Mouse (Mus musculus): ENCODE measurements around the gene Kat6b. TPM values are rescaled to one million over a fixed set of nuclear protein-coding genes. Genes with fewer than 3 reads are reported as not detected.
"Not testable (repeated sequence)": the region's sequence is repeated elsewhere in the genome, so short reads cannot be mapped to it uniquely, and the experiment has no call there.

The Kat6b gene
- polyA plus RNA-seq, 1 experiment from 2014 or later, result 21.4 TPM

DNA sequence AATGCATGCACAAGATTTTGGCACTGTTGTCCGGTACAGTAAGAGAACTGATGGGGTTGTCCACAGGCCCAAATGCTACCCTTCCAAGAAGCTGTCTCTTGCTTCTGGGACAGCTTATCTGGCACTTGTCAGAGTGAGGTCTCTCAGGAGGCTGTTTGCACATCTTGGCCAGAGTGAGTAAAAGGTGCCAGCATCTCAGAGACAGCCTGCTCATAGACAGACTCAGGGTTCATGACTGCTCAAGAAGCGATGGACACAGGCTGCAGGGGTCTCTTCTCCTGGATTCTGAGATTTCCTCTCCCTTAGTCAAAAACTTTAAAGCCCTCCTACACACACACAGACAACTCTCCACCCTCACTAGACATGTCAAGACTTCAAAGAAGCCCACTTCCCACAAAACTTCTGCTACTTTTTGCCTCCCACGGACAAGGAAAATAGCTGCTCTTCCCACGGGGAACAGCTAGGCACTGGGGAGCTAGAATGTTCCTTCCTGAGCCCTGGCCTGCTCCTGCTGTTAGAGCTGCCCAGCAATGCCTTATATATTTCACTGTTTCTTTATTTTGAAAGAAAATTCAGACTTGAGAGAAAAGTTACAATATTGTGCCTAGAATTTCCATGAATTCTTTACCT lies 159.7 kb downstream of the Kat6b start:
- TF ChIP-seq CTCF (IDR thresholded peaks at IDR 0.05), result no peak
- DNase-seq (ENCODE audit: low read depth, low spot score) (no peak), ATAC-seq (no peak)
- POLR2A ChIA-PET, result no interaction called here
- no peaks in the 10 kb centered on the region for H3K27me3 ChIP-seq
- in situ Hi-C loops (cut with MboI; ENCODE audit: low pct_unique_long_range_greater_than_20kb), result no loop called here
- CTCF ChIA-PET, result no interaction called here

GRCm38 (mm10) chr14:21653813-21654212 lies 172.6 kb downstream of the Kat6b start:
- no peaks in the 10 kb centered on the region for H3K27me3 ChIP-seq
- DNase-seq (ENCODE audit: low read depth, low spot score), result no peak
- no peak for ATAC-seq
- in situ Hi-C loops (cut with MboI; ENCODE audit: low pct_unique_long_range_greater_than_20kb), result no loop called here
- ChIA-PET CTCF (no interaction called here), POLR2A (interaction anchor here (0.9 kb wide), 1 partner anchor 15 kb away, joined by 3 read pairs; no protein-coding TSS in a partner anchor)
- TF ChIP-seq CTCF (IDR thresholded peaks at IDR 0.05), result no peak

- ATAC-seq (no peak), DNase-seq (ENCODE audit: low read depth, low spot score) (no peak)
- in situ Hi-C loops (cut with MboI; ENCODE audit: low pct_unique_long_range_greater_than_20kb), result no loop called here
- CTCF ChIA-PET, result interaction anchor here (1.2 to 2.7 kb wide), 3 partner anchors 12 to 521 kb away, joined by 3 to 12 read pairs (median 5); no protein-coding TSS in a partner anchor
- TF ChIP-seq CTCF (IDR thresholded peaks at IDR 0.05), result no peak
- H3K27me3 ChIP-seq, result no peaks in the 10 kb centered on the region
- POLR2A ChIA-PET, result interaction anchor here (0.6 kb wide), 1 partner anchor 746 kb away, joined by 3 read pairs; no protein-coding TSS in a partner anchor
Measured at GRCm38 (mm10) chr14:21659155-21659554, 177.9 kb downstream of the Kat6b start.

DNA sequence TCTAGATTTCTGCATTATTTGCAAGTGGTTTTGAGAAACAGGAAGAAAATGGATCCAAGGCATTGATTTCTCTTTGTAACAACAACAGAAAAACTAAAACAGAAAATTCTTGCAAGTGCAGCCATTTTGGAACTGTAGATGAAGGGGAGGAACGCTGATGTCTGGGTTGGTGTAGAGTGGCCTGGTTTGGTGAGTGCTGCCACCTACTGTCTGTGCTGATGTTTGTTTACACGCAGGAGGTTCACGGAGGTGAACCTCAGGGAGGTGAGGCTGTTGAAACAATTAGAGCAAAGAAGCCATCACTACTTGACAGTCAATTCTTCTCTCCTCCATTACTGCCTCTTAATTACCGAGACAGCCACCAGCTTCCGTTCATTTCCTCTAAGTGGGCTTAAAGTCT lies 178.4 kb downstream of the Kat6b start:
- TF ChIP-seq CTCF (IDR thresholded peaks at IDR 0.05), result peak; percentile 79
- DNase-seq (ENCODE audit: low read depth, low spot score) (no peak), ATAC-seq (no peak)
- ChIA-PET POLR2A (no interaction called here), CTCF (interaction anchor here (0.8 to 2.7 kb wide), 7 partner anchors 9 to 522 kb away, joined by 3 to 12 read pairs (median 3); no protein-coding TSS in a partner anchor)
- no peaks in the 10 kb centered on the region for H3K27me3 ChIP-seq
- in situ Hi-C loops (cut with MboI; ENCODE audit: low pct_unique_long_range_greater_than_20kb), result loop anchor here (5.0 kb wide), 1 partner anchor 522 kb away; no protein-coding TSS in a partner anchor

GRCm38 (mm10) chr14:21662465-21663142 lies 181.4 kb downstream of the Kat6b start:
- in situ Hi-C loops (cut with MboI; ENCODE audit: low pct_unique_long_range_greater_than_20kb), result loop anchor here (5.0 kb wide), 1 partner anchor 525 kb away; no protein-coding TSS in a partner anchor
- ChIA-PET CTCF (interaction anchor here (0.6 to 1.7 kb wide), 6 partner anchors 10 to 526 kb away, joined by 3 to 4 read pairs (median 4); no protein-coding TSS in a partner anchor), POLR2A (interaction anchor here (0.6 to 0.9 kb wide), 3 partner anchors 109 to 360 kb away, joined by 3 to 7 read pairs (median 4); no protein-coding TSS in a partner anchor)
- peak; percentile 74 for TF ChIP-seq CTCF (IDR thresholded peaks at IDR 0.05)
- DNase-seq (ENCODE audit: low read depth, low spot score), result no peak
- ATAC-seq, result no peak
- no peaks in the 10 kb centered on the region for H3K27me3 ChIP-seq

- no peaks in the 10 kb centered on the region for H3K27me3 ChIP-seq
- no peak for TF ChIP-seq CTCF (IDR thresholded peaks at IDR 0.05)
- POLR2A ChIA-PET, result no interaction called here
- in situ Hi-C loops (cut with MboI; ENCODE audit: low pct_unique_long_range_greater_than_20kb), result no loop called here
- DNase-seq (ENCODE audit: low read depth, low spot score), result no peak
- CTCF ChIA-PET, result no interaction called here
- ATAC-seq, result no peak
Measured at GRCm38 (mm10) chr14:21669218-21669617, 188.0 kb downstream of the Kat6b start.

DNA sequence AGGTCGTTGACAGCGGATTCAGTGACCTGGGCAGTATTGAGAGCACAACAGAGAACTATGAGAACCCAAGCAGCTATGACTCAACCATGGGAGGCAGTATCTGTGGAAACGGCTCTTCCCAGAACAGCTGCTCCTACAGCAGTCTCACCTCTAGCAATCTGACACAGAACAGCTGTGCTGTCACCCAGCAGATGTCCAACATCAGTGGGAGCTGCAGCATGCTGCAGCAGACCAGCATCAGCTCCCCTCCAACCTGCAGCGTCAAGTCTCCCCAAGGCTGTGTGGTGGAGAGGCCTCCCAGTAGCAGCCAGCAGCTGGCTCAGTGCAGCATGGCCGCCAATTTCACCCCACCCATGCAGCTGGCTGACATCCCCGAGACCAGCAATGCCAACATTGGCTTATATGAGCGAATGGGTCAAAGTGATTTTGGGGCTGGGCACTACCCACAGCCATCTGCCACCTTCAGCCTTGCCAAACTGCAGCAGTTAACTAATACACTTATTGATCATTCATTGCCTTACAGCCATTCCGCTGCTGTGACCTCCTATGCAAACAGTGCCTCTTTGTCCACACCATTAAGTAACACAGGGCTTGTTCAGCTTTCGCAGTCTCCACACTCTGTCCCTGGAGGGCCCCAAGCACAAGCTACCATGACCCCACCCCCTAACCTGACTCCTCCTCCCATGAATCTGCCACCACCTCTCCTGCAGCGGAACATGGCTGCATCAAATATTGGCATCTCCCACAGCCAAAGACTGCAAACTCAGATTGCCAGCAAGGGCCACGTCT lies 188.6 kb downstream of the Kat6b start:
- DNase-seq (ENCODE audit: low read depth, low spot score), result no peak
- H3K27me3 ChIP-seq, result no peaks in the 10 kb centered on the region
- no peak for ATAC-seq
- CTCF ChIA-PET, result interaction anchor here (2.6 kb wide), 1 partner anchor 10 kb away, joined by 12 read pairs; no protein-coding TSS in a partner anchor
- POLR2A ChIA-PET, result no interaction called here
- in situ Hi-C loops (cut with MboI; ENCODE audit: low pct_unique_long_range_greater_than_20kb), result no loop called here
- TF ChIP-seq CTCF (IDR thresholded peaks at IDR 0.05), result no peak

GRCm38 (mm10) chr14:21670422-21671006 lies 189.3 kb downstream of the Kat6b start:
- CTCF ChIA-PET, result interaction anchor here (1.9 to 2.6 kb wide), 2 partner anchors 10 to 71 kb away, joined by 5 to 12 read pairs; no protein-coding TSS in a partner anchor
- DNase-seq (ENCODE audit: low read depth, low spot score); H3K27me3 ChIP-seq; in situ Hi-C loops (cut with MboI; ENCODE audit: low pct_unique_long_range_greater_than_20kb); POLR2A ChIA-PET; ATAC-seq: not testable (repeated sequence)

DNA sequence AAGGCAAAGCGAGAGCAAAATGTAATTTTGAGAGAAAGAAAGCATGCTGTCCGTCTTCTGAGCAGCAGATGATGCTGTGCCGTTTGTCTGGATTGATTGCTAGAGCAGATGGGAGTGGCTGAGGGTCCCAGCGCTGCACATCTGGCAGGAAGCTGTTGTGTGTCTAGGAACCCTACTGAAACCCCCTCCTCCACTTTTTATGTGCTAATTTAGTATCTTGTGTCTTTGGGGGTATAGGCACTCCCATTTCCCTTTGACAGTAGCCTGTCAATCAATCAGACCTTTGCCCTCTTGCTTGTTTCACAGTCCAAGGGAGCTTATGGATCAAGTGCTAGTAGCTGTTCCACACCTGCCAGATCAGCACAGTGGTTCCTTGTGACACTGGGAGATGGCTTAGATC lies 191.9 kb downstream of the Kat6b start:
- ChIA-PET CTCF (no interaction called here), POLR2A (interaction anchor here (1.2 kb wide), 1 partner anchor 43 kb away, joined by 3 read pairs; no protein-coding TSS in a partner anchor)
- ATAC-seq (no peak), DNase-seq (ENCODE audit: low read depth, low spot score) (no peak)
- no peak for TF ChIP-seq CTCF (IDR thresholded peaks at IDR 0.05)
- in situ Hi-C loops (cut with MboI; ENCODE audit: low pct_unique_long_range_greater_than_20kb), result no loop called here
- H3K27me3 ChIP-seq, result no peaks in the 10 kb centered on the region

GRCm38 (mm10) chr14:21674471-21674870 lies 193.2 kb downstream of the Kat6b start:
- in situ Hi-C loops (cut with MboI; ENCODE audit: low pct_unique_long_range_greater_than_20kb), result no loop called here
- CTCF ChIA-PET, result interaction anchor here (1.3 kb wide), 1 partner anchor 73 kb away, joined by 3 read pairs; no protein-coding TSS in a partner anchor
- H3K27me3 ChIP-seq, result no peaks in the 10 kb centered on the region
- POLR2A ChIA-PET, result no interaction called here
- no peak for TF ChIP-seq CTCF (IDR thresholded peaks at IDR 0.05)
- ATAC-seq (no peak), DNase-seq (ENCODE audit: low read depth, low spot score) (no peak)

Data from Patski (cell line).